Mouse (Mus musculus): ENCODE measurements around the gene Agl. TPM values are rescaled to one million over a fixed set of nuclear protein-coding genes. Genes with fewer than 3 reads are reported as not detected.
"Not testable (repeated sequence)": the region's sequence is repeated elsewhere in the genome, so short reads cannot be mapped to it uniquely, and the experiment has no call there.

The Agl gene
- total RNA-seq, 2 experiments from 2014 or later = 369 to 472 TPM

DNA sequence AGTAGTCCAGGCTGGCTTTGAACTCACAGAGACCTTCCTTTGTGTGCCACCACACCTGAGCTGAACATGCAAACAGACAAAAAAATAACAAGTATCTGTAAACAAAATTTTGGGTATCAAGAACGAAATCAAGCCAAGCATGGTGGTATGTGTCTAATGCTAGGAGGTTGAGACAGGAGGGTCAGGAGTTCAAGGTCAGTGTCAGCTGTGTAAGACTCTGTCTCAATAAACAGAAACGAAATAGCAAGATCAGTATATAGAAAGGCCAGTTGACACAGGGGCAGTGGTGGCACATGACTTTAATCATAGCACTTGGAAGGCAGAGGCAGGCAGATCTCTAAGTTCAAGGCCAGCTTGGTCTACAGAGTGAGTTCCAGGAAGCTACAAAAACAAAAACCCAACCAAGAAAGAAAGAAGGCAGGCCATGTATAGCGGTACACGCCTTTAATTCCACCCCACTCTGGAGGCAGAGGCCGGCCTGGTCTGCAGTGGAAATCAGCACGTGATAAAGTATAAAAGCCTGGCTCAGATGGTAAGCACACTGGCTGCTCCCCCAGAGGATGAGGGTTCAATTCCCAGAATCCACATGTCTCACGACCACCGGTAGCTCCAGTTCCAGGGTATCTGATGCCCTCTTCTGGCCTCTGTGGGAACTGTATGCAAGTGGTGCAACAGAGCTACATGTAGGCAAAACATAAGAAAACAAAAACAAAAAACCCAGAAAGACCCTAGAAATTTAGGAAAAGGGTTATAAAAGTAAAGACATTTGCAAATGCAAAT is 59.4 kb downstream of the Agl start:
- DNase-seq = peak; percentile 25

DNA sequence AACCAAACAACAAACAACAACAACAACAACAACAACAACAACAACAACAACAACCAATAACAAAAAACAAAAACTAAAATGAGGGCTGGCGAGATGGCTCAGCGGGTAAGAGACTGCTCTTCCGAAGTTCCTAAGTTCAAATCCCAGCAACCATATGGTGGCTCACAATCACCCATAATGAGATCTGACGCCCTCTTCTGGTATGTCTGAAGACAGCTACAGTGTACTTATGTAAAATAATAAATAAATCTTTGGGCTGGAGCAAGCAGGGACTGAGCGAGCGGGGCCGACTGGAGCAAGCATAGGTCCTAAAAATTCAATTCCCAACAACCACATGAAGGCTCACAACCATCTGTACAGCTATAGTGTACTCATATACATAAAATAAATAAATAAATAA is 60.3 kb downstream of the Agl start:
- not testable (repeated sequence) for DNase-seq

DNA sequence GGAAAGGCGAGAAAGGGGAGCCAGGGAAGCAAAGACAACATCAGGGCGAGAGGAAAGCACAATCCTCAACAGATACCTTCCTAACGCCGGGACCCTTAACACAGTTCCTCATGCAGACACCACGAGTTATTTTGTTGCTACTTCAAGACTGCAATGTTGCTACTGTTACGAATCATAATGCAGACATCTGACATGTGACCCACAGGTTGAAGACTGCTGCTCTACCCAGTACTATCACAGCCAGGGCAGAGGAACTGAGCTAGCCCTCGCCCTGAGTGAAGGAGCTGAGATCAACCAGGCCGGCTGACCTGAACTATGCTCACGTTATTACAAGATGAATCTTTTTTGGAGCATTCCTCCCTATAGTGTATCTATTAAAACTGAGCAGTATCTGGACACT is 67.0 kb downstream of the Agl start:
- no peak for DNase-seq

DNA sequence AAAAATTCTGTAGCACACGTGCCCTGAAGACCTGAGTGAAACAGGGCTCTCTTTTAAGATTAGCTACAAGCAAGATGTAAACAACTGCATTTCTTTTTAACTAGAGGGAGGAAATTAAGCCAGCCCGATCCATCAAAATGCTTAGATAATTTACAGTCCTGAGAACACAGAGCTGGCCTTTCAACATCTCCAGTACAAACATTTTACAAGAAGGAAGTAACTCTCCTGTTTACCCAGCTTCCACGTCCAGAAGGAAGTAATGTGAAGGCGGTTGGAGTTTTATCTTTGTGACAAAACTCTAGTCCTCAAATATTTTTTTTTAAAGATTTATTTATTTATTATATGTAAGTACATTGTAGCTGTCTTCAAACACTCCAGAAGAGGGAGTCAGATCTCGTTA is 67.9 kb downstream of the Agl start:
- DNase-seq = no peak

DNA sequence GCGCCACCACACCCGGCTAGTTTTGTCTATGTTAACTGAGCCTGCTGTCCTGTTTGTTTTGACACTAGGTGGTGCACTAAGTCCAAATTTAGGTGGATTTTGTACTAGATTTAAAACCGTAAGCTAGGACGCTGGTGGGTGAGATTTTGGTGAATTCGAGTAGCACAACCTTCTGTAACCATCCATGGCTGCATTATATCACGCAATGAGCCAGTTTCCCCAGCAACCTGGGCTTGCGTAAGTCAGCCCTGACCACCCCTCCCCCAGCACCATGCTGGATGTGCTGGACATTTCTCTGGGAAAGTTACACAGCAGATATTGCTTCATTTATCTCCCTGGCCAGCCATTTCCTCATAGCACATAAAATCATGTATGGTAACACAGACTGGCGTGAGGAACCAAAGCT is 70.6 kb downstream of the Agl start:
- no peak for DNase-seq

DNA sequence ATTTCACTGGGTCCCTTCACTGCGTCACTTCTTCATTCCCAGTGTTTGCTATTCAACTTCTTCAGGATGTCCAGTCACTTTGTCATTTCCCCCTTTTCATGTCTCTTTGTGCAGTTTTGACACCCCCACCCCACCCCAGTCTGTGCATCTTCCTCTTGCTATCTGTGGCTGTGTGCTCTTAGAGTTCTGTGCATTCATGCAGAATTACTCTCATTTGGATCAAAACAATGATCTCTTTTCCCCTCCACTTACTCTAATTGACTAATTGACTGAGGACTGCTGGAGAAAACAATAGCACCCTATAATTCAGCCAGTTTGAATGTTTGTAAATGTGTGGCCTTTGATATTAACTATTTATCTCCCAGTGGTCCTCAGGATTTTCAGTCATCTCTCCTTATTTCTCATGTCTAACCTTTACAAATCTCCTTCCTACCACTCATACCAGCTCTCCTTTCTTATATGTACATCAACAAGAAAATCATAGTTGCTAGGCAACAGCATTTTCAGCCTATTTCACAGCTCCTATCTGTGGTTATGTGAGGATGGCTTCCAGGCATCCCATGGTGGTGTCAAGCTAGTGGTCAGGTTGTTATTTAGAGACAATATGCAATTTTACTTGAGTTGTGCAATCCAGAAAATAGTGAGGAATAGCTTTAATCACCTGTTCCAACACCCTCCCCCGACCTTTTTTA is 78.3 kb downstream of the Agl start:
- no peak for DNase-seq

DNA sequence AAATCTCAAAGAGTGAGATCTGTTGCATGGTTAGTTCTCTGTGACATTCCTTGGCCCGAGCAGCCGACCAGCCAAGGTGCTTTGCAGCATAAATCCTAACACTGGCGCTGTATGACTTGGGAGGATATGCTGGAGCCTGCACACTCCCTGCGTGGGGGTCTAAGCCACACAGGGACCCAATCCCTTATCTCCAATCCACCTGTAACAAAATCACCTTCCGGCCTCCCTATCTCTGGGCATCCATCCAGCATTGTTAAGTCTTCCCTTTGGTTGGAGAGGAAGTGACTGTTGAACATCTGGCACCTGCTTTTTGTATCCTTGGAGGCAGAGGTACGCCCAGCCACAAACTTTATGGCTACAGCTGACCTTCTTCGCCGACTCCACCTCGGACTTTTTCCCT is 81.2 kb downstream of the Agl start:
- no peak for DNase-seq

DNA sequence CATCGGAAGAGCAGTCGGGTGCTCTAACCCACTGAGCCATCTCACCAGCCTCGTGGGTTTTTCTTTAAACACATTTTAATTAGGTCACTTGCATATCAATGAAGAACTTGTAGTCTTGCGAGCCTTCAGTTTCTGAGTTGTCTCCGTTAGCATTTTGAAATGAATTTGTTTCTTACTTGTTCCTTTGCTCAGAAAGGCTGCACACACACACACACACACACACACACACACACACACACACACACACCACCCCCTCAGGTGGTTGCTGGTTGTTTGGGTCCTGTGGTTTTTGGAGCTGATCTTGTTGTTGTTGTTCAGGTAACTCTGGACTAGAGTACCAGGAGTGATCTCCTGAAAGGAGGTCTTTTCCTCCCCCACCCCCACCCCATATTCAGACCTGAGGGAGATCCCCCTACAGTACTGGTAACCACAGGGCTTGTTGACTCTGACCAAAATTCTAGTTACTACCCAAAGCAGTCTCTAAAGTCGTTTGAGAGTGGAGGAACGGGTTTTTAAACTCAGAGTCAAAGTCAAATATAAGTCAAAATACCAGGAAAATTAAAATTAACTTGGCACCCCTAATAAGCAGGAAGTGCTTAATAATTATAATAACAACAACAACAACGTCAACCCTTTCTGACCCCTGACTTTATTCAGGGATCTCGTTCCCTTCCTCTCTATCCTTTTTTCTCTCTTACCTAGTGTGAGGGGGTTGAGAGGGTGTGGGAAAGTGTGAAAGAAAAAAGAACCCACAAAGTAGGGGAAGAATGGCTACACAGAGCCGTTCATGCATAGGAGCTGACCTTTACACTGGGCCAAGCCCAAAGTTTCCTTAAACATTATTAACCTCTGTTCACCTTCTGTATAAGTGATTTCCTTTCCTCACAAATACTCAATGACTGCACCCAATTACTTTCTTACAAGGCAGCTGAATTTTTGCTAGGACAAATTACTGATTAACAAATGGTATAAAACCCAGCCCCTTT is 84.2 kb downstream of the Agl start:
- no peak for DNase-seq

DNA sequence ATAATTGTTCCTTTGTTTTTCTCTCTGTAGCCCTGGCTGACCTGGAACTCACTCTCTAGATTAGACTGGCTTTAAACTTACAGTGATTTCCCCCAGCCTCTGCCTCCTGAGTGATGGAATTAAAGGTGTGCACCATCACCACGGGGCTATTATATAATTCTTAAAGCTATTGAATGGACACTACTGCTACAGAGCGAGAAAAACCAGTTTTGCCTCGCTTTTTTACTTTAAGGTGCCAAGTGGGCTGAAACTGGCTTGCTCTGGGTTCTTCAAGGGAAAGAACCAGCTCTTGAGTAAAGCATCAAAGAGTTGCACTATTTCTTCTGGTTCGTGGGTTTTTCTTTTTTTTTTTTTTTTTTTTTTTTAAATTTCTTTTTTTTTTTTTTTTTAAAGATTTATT is 85.0 kb downstream of the Agl start:
- no peak for DNase-seq

DNA sequence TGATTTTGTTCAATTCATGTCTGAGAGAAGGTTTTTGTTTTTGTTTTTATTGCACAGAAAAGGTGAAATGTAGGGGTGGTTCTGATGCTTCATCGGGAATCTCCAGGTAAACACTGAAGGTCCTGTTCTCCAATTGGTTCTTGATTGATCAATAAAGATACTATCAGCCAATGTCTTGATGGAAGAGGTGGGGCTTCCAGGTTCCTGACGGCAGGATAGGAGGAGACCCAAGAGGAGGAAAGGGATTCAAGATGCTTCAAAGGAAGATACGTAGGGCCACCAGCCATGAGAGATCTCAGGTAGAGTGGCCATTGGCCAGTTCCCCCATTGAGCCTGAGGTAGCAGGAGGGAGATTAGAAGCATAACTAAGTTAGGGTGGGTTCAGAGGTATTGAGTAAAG is 89.0 kb downstream of the Agl start:
- DNase-seq = no peak

DNA sequence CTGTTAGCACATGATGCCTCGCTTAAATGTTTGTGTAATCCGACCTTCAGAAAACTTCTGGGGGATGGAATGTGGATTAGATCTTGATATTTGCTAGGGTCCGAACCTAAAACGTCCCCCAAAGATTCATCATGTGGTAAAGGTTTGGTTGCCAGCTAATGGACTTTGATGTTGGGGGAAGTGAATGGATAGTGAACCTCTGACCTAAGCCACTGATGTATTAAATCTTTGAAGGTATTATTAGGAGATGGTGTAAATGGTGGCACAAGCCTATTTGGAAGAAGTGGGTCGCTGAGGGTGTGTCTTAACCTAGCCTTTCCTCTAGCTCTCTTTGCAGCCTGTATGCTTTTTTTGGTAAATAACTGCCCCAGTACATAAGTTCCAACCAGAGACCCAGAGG is 94.9 kb downstream of the Agl start:
- DNase-seq = no peak

DNA sequence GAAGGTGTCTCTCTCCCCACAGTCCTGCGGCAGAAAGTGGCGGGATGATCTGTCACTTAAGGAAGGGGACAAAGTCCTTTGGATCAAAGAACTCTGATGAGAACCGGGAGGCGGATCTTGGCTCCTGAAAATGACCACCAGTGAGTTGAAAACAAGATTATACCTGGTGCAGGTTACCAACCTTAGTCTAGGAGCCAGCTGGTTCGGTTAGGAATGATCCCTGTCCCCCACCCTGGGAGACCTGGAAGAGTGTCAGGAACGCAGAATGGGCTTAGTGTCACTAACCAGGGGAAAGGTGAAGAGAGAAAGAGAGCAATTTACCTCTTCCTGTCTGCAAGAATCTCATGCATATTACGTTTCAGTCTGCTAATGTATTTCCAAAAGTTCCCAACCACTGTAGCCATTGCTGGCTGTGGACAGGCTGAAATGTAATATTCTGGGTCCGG is 95.5 kb downstream of the Agl start, which contains the start of gene Slc35a3:
Gene Slc35a3 (minus strand): TSS at position 396 of the 446 bp plus-strand sequence.
- DNase-seq = no peak

DNA sequence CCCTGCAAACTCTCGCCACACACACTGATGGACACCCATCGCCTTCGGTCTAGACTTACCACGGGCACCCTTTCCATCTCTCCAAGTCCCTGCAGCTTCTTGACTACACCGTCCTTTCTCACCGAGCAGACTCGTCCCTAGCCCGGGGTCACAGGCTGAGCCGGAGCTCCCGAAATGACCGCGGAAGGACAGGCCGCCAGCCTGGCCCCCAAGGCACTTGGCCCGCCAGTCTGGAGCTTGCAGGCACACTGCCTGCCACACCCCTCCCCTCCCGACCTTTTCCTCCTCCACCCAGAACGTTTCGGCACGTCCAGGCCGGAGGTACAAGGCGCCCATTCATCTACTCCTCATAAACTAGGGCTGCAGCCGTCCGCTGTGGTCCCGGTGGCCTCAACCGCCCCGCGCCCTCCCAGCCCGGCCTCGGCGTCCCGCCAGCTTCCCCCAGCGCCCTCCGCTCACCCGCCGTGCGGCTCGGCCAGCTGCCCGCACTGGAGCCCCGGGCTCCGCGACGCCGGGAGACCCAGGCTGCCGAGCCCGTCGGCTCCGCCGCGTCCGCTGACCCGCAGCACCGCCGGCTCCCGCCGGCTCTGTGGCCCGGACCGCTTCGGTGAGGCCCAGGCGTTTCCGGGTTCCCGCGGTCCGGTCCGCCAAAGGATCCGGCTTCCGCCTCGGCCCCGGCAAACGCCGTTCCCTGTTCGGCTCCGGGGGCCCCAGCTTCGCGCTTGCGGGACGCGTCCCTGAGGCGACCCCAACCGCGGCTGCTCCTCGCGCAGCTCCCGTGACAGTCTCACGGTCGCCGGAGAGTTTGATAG is 96.1 kb downstream of the Agl start:
- DNase-seq = peak; percentile 83

DNA sequence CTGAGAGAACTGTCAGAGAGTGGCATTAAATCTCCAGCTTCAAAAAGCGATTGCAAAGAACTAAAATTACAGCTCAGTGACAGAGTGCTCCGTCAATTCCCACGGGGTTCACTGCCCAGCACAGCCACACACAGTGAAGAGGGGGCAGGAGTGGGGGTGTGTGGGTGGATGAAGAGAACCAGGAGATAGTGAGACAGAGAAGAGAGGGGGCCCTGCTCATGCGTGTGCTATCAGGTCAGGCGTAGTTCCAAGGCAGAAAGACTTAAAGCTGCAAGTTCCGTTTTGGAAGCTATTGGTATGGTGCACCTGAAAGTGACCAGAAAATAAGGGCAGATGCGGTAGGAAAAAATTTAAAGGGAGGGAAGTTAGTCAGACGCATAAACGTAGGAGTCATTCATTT is 97.0 kb downstream of the Agl start:
- DNase-seq = no peak

DNA sequence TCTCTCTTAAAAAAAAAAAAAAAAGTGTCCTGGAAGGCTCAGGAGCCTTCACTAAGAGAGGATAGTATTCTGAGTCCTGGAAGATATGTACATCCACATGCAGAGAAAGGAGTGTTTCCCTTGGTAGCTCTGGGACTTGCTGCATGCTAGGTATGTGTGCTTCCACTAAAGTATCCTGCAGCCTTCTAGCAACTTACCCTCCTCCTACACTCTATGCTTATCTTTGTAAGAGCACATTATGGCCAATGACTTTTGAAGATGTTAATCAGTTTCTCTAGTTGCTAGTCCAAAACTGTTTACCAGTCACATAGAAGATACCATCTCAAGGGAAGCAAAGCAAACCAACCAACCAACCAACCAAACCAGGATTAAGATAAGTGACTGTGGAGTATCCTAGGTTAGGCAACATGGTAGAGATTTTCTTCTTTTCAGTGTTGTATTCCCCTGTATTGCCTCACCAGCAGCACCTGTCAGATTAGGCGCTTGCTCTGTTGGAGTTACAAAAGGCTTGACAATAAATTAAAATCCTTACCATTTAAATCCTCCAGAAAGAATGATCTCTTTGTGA is 102.2 kb downstream of the Agl start:
- DNase-seq = no peak

DNA sequence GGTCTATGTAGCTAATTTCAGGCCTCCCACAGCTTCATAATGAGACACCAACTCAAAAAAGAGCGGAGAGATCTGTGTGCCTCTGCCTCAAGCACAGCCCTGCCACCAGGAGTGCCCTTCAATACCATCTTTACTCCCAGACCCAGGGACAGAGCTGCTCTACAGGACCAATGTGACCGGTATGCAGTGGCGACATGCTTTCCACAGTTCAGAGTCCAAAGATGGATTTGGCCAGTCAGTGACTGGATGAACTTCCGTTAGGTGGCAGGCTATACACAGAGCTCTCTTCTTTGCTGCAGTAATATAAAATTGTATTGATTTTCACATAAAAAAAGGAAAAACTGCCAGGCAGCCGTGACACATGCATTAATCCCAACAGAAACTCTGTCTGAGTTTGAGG is 104.1 kb downstream of the Agl start:
- DNase-seq = no peak

DNA sequence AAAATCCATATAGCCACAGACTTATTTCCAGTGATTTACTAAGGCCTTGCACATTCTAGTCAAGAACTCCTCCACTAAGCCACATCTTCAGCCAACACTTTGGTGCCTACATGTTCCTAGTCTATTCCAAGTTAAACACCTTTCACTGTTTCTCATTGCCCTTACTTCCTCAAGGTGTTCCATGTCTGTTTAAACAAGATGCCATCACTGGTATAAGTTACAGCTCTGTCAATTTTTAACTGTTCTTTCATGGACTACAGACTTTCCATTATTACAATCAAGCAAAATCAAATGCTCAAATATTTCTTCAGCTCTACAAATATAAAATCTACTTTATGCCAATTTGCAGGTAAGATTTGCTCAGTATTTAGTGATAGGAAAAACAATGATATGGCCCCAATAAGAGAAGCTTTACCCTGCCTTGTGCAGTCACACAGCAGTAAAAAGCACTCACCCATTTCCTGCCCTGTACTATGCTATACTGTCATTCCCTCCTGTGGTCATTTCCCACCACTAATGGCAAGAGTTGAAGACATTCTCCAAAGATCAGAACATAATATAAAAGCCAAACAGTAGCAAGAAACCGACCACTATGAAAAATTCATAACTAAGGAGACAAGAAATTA is 105.2 kb downstream of the Agl start:
- no peak for DNase-seq

DNA sequence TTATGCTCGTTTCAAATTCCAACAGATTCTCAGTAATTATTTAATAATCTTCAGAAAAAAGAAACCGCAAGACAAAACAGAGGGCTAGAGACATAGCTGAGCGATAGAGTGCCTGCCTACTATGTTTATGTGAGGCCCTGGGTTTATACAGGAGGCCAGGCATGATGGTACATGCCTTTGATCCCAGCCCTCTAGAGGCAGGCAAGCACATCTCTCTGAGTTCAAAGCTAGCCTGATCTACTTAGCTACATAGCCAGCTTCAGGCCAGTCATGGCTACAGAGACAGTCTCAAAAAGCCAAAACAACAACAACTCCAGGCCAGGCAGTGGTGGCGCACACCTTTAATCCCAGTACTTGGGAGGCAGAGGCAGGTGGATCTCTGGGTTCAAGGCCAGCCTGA is 106.4 kb downstream of the Agl start:
- no peak for DNase-seq

DNA sequence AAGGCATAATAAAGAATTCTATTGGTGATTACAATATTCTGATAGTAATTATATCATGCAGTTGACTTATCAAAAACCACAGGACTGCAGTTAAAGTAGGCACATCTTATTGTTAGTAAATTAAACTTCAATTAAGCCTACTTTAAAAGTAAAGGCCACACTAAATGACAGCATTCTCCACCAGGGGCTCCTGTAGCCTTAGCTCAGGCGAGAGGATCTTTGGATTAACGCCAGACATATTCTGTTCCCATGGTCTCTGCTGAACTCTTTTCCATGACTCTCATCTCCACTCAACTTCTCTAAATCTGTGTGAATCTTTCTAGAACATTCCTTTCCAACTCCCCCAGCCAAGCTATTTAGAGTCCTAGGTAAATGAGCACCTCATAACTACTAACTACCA is 109.2 kb downstream of the Agl start:
- no peak for DNase-seq

DNA sequence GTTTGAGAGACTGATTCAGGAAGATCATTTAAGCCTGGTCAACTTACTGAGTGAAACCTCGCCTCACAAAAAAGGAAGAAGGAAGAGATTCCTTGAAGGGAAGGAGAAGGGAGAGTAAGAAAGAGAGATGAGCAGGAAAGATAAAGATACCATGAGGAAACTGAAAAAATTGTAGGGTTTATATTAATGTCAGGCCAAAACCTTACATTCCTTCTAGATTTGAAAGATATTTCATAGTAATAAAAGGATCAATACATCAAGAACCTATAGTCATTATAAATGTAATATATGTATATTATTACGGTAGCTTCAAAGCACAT is 112.3 kb downstream of the Agl start:
- no peak for DNase-seq

Measured in gastrocnemius, postnatal 10 days (tissue).